Mouse (Mus musculus) spleen, postnatal 4 days (tissue): ENCODE data around the gene Casc3.

Experiments
- DNase-seq, 2 experiments: peaks; one replicate each; pipeline ENCODE4 v3.0.0; 2022; ENCODE audit warnings: low spot score in 2 of 2

Gene Casc3

DNA sequence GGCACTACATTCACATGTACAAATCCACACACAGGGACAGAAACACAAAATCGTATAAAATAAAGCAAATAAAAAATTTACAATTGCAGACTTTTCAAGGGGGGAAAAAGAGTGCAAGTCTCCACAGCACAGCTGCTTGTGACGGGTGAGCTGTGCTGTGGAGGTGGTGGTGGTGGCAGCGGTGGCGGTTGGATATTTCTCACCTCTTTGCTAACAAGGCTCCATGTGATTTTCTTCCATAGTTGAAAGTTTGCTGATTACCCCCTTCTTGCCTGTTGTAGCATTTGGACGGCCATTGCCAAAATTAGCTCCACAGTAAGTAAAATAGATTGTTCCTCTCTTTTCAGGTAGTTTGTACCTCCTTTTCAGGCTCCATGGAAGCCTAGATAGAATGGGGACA, at the start of gene Casc3:
Gene Casc3 (plus strand): TSS at position 301 of the 400 bp plus-strand sequence.
- no peak for DNase-seq

DNA sequence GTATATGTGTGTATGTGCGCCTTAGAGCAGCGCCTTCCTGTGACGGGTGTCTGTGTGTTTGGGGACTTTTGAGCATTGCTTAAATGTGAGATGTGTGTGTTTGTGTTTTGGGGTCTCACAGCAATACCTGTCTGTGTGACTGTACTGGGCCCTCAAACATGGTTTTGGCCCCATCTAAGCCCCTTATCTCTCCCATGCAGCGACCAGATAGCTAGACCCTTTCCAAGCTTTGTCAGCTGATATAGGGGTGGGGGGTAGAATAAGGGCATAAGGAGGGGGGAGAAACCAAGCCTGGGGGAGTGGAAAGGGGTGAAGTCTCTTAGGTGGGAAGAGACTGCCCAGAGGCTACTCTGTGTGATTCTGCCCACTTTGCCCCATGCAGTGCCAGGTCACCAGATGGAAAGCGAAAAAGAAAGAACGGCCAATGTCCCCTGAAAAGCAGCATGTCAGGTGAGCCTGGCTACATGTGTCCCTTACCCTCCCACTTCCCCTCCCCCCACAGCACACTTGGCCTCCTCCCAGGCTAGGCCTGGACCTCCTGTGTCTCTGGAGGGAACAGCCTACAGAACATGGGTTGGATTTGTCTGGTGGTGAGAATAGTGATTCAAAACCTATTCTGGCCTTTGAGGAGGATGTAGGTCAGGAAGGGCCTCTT, 48.9 kb upstream of the Casc3 start:
- peak in 1 of 2 experiments; percentile 56 for DNase-seq

DNA sequence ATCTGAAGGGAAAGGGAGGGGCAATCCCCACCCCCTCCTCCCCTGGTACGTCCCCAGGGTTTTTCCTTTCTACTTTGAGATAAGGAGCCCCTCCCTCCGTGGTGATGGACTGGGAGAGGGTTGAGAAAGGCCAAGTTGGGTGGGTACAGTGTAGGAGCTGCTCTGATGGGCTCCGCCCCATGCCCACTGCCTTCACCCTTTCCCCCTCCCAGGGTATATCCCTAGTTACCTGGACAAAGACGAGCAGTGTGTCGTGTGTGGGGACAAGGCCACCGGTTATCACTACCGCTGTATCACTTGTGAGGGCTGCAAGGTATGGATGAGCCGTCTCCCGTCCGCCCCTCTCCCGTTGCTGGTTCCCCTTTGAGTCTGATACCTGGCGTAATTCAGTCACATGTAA, 48.0 kb upstream of the Casc3 start:
- DNase-seq = peak in 1 of 2 experiments; percentile 58

DNA sequence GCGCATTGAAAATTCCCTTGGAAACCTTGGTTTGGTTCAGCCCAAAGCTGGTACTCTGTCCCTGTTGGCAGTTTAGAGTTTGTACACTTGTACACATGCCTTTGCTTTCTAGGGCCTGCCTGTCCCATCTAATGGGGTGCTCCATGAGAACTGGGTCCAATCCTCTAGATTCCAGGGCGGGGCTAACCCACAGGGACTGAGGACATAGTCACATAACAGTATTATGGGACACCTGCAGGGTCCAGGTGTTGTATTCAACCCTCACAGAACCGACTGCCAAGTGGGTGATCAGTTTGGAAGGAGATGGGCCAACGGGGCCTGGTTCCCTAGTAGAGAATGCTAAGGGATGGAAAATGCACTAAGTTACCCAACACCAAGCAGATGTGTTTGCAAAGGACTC, 42.8 kb upstream of the Casc3 start:
- DNase-seq = no peak

DNA sequence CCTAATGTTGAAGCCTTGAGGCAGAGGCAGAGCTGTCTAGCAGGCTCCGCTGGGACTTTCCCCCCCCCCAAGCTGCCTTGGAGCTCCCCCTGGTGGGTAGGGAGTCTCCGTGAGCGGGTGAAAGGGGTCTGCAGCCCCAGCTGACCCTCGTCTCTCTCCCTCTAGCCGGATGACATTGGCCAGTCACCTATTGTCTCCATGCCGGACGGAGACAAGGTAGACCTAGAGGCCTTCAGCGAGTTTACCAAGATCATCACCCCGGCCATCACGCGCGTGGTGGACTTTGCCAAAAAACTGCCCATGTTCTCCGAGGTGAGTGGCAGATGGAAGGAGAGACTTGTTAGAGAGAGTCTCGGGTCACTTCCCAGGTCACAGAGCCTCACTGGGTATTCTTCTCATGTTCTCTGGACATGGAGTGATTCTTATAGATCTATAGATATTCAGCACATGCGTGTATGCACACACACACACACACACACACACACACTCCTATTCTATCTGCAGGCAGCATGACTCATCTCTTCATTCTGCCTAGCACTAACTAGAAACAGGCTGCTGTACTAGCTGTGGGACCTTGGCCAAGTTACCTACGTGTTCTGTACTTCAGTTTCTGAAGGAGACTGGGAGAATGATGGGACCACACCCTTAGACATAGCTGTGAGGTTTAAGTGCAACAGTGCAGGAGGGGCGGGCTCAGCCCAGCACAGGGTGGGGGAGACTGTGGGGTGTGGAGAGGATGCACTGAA, 41.8 kb upstream of the Casc3 start:
- peak in 1 of 2 experiments; percentile 63 for DNase-seq

DNA sequence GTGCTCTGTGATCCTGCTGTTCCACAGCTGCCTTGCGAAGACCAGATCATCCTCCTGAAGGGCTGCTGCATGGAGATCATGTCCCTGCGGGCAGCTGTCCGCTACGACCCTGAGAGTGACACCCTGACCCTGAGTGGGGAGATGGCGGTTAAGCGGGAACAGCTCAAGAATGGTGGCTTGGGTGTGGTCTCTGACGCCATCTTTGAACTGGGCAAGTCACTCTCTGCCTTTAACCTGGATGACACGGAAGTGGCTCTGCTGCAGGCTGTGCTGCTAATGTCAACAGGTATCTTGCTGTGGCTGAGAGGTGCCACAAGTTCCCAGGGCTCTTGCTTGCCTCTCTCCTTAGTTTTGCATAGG, 41.2 kb upstream of the Casc3 start:
- no peak for DNase-seq

DNA sequence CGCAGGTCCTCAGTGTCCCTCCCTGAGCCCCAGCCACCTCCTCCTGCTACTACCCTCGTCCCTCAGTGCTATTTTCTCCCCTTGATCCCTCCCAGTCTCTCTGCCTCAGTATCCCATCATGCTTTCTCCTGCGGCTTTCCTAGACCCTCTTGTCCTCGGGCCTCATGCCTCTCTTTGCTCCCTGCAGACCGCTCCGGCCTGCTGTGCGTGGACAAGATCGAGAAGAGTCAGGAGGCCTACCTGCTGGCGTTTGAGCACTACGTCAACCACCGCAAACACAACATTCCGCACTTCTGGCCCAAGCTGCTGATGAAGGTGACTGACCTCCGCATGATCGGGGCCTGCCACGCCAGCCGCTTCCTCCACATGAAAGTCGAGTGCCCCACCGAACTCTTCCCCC, 40.6 kb upstream of the Casc3 start:
- DNase-seq = no peak

DNA sequence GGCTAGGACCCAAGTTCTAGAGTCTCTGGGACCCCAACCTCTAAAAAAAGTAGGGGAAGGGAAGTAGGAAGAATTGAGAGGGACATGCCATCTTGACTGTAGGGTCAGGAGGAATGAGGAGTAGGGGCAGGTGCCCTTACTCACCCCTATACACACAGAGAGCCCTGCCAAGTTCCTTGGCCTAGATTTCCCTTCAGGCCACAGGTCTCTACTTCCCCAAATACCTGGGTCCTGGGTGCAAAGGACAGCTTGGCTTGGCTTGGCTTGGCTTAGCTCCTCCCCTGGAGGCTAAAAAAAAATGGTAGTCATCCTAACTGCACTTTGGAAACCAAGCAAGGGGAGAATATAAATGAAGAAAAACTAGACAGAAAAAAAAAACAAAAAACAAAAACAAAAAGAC, 40.0 kb upstream of the Casc3 start:
- no peak for DNase-seq

DNA sequence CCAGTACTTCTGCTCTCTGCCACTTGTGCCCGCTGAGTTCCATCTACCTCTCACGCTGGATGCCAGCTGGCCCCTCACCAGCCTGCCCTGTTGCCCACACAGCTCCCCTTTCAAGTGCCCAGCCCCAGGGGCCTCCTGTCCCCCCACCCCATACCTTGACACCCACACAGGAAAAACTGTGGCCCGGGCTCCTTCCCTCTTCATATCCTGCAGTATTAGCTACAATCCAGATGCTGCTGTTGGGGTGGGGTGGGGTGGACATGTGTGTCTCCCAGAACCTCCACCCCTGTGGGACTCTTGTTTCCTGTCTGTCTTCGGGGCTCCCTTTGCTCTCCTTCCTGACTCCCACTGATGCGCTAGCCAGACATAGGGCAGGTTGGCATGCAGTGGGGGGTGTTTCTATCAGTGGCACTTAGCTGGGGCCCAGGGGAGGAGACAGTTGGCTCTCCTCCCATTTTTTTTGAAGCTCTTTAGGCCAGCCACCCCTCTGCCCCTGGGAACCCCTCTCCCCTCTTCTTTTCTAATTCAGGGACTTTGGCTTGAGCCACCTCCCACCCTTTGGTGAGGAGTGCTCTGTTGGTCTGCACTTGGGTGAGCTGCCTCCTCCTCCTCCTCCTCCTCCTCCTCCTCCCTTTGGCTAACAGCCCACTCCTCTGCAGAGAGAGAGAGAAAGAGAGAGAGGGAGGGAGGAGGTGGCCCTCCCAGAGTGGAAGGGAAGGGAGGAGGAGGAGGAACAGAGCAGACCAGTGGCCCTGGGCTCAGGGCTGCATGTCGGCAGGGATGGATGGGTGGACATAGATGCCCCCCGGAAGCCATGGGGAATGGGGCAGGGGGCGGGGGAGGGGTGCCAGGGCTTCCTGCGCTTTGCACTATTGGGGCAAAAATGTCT, 39.0 kb upstream of the Casc3 start:
- DNase-seq = peak in 1 of 2 experiments; percentile 61

DNA sequence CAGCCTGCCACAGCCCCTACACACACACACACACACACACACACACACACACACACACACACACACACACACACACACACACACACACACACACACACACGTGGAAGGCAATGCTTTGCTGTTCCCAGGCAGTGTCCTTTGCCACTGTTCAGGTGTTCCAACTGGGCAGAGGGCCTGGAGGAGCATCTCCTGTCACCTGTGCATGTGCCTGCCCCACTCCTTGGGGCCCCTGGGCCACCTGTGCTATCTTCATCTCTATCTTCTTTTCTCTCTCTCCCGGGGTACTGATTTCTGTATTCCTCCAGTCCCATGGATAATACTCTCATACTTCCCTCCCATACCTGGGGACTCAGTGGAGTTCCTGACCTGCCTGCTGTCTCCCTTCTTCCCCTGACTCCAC, 38.4 kb upstream of the Casc3 start:
- DNase-seq = no peak

DNA sequence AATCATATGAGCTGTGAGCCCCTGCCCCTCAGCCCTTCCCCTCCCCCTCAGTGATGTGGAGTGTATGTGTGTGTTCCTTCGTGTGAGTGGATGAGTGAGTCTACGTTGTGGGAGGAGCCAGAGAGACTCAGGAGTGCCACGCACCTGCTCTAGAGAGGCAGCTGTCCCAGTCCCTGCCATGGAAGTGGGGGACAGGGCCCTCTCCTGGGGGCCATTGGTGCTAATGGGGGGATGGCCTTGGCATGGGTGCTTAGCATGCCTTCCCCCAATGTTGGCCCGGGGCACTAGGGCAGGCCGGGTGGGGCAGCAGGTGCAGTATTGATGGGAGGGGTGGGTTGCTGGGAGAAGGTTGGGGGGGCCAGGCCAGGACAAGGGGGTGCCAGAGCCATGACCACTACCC, 37.9 kb upstream of the Casc3 start:
- DNase-seq = peak in 1 of 2 experiments; percentile 61

DNA sequence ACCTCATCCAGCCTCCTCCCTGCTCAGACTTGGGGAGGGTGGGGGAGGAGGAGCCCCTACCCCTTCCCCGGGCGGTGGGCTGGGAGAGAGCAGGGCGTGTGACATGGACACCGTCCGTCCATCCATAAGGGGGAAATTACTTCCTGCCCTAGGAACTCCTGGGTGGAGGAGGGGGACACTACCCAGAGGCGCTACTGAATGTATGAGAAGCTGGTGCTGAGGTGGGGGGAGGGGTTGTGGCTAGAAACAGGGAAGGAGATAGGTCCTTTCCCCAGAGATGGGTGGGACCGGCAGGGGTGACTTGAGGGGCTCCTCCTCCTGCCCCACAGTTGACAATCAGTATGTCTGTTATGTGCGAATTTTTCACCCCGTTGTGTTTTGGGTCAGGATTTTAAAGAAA, 37.4 kb upstream of the Casc3 start:
- DNase-seq = peak; percentile 65 to 73

DNA sequence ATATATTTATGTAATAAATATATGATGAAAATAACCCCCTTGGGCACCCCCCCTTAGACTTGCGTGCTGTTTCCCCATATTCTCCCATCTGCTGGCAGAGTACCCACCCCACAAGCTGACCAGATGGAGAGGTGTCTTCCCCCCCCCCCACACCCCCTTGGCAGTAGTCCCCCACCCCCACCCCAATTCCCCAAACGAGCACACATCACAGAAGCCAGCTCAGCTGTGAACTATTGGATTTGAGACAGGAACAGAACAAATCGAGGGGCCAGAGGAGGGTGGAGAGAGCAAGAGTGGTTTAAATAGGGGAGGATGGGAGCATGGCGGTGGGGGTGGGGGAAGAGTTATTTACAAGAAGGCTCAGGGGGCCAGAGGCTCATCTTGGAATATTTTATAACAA, 37.0 kb upstream of the Casc3 start:
- no peak for DNase-seq

DNA sequence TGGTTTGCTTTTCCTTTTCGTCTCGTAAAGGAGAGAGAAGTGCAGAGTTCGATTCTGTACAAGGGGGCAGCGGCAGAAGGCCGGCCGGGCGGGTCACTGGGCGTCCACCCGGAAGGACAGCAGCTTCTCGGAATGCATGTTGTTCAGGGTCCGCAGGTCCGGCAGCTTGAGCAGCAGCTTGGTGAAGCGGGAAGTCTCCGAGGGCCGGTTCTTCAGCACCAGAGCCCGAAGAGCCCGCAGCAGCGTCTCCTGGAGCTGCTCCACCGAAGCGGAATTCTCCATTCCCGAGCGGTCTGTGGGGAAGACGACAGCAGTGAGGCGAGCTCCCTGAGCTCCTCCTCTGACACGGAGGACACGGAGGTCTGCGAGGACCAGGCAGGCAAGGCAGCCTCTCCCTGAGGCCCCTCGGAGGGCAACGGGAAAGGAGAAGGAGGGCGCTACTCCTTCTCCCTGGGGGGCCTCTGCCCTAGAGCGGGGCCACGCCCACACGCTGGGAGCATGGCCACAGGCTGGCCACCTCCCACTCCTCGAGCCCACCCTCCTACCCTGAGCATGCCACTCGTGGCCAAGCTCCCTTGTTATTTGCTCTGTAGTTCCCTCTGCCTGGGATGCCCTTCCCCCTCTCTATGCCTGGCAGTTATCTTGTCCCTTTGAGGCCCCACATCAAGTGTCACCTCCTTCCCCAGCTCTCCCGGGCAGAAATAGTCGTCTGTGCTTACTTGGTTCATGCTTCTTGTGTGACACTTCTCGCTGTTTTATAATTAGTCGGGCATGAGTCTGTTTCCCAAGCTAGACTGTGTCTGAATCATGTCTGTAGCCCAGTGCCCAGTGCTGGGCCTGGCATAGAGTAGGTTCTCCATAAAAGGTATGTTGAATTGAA, 36.3 kb upstream of the Casc3 start:
- peak in 1 of 2 experiments; percentile 66 for DNase-seq

DNA sequence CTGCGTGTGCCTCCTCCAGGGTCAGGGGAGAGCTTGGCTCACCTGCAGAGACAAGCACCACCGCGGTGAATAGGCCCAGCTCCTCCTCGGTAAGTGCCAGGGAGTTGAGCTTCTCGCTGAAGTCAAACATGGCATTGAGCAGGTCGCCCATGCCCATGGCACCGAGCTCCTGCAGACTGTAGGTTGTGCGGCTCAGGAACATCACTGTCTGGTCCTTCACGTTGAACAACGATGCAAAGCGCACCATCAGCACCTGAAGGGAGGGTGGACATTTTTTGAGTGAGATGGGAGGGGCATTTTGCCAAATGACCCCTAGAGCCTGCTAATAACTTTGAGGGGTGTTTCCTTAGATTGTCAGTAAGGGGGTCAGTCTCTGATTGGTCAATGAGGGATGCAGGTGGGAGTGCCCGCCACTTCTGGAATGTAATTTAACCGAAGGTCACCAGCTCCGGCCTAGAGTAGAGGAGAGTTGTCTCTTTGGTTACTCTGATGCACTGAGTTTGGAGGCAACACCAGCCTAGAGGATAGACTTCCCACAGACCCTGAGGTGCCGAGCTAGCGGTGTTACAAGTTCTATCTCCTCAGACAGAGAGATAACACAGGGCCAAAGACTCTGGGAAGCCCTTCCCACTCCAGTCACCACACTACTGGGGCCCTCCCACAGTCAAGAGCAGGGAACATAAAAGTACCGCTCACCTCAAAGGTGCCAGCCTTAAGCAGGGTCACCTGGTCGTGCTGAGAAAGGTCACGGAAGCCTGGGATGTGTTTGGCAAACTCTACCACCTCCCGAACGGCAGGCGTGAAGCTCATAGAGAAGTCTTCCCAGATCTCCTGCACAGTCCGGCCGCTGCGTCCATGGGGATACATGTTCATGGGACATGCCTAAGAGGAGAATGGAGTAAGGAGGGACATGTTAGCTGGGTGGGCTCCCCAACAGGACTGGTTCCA, 35.4 kb upstream of the Casc3 start:
- peak in 1 of 2 experiments; percentile 64 for DNase-seq

DNA sequence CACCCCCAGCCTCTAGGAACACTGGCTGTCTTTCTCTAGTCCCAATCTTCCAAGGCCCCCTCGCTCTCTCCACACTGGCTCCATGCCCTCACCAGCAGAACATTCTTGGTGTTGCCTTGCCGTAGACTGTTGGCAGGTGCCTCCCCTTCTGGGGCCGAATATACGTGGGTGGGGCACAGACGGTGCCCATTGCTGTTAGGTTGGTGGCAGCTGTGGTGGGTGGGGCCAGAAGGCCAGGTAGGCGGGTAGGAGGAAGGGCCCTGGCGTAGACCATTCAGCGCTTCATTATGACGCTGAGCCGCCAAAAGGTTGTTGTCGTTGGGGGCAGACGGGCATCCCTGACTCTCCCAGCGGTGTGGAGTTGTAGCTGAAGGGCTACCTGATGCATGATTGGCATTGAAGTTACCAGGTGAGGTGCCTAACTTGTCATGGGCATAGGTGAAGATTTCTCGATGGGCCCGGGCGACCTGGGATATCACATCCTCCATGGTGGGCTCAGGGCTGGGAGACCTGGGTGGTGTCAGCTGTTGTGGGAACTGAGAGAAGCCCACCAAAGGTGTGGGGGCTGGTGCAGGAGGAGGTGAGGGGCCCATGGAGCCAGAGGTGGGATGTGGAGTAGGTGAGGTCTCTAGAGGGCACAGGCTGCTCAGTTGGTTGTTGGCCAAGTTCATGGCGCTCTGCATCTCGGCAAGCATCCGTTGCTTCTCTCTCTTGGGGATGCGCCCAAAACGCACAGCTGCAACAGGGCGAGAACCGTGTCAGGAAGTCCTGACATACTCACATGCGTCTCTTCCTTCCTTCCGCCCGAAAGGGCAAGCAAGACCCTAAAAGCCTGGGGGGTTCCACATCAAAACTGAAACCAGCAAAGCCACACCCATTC, 34.4 kb upstream of the Casc3 start:
- peak in 1 of 2 experiments; percentile 67 for DNase-seq

DNA sequence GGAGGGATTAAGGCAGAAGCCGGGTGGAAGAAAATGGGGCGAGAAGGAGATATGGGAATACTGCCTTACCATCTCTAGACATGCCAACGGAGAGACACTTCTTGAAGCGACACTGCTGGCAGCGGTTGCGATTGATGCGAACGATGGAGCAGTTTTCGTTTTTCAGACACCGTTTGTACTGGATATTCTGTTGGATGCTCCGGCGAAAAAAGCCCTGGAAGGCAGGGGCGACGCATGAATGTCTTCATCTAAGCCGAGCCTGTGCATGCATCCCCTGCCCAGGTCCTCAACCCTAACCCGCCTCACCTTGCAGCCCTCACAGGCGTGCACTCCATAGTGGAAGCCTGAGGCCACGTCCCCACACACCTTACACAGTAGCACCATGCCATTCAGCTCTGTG, 33.6 kb upstream of the Casc3 start:
- DNase-seq = no peak

DNA sequence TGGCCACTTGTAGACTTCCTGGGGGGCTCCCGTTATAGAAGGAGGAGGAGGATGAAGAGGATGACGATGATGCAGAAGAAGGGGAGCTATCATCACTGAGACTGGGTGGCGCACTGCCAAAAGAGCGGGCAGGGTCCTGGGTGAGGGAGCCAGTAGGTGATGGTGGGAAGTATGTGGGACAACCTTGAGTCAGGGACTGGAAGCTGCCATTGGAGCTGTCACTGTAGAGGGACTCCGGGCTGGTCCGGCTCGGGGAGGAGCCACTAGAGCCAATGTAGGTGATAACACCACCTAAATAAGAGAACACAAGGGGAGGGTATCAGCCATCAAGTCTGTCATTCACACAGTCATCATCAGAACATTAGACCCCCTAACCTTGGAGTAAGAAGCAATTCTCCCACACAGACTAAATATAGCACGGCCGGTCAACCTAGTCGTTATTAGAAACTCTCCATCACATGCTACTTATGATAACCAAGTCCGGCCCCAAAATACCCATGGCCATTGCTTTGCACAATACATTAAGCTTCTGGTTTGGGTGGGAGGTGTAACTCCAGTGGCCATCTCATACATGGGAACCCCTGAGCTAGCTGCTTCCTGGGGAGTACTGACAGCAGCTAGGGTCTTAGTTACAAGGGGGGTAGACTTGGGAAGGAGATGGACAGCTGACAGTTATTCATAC, 32.7 kb upstream of the Casc3 start:
- DNase-seq = peak in 1 of 2 experiments; percentile 63
